Mouse (Mus musculus): ENCODE results near the gene Ndufa3. TPM values are rescaled to one million over a fixed set of nuclear protein-coding genes. Genes with fewer than 3 reads are reported as not detected.

Ndufa3 gene
- polyA plus RNA-seq, 1 experiment from 2014 or later, result 640 TPM

GRCm38 (mm10) chr7:3580029-3580428, 37.1 kb upstream of the Ndufa3 start:
- no peaks in the 10 kb centered on the region for H3K36me3 ChIP-seq (ENCODE audit: control insufficient read depth, insufficient read depth, low read length)
- H3K27ac ChIP-seq (ENCODE audit: low read depth), result no peak overlapping the region
- H3K9ac ChIP-seq (ENCODE audit: low read length), result no peak overlapping the region
- H3K27me3 ChIP-seq (replicated peaks; ENCODE audit: control insufficient read depth, insufficient read depth, low read length), result no peaks in the 10 kb centered on the region
- no peaks in the 10 kb centered on the region for H3K4me1 ChIP-seq (replicated peaks; ENCODE audit: control insufficient read depth, insufficient read depth, low read length)
- WGBS, result 53% methylated on average over 2 of the region's 2 CpGs
- DNase-seq (ENCODE audit: low spot score), result no peak
- H3K9me3 ChIP-seq (ENCODE audit: control insufficient read depth, low read length), result no peaks in the 10 kb centered on the region
- no peak overlapping the region for H3K4me3 ChIP-seq (ENCODE audit: low read depth, low read length)
- no peak overlapping the region for H3K4me2 ChIP-seq (ENCODE audit: low read length)
- ATAC-seq (replicated peaks; ENCODE audit: low FRiP score, low TSS enrichment, low read depth), result no peak

- Histone ChIP-seq H3K4me2 (ENCODE audit: low read length) (no peak overlapping the region), H3K27ac (ENCODE audit: low read depth) (no peak overlapping the region), H3K36me3 (ENCODE audit: control insufficient read depth, insufficient read depth, low read length) (no peaks in the 10 kb centered on the region), H3K9me3 (ENCODE audit: control insufficient read depth, low read length) (no peaks in the 10 kb centered on the region), H3K27me3 (replicated peaks; ENCODE audit: control insufficient read depth, insufficient read depth, low read length) (no peaks in the 10 kb centered on the region), H3K4me1 (replicated peaks; ENCODE audit: control insufficient read depth, insufficient read depth, low read length) (no peaks in the 10 kb centered on the region), H3K9ac (ENCODE audit: low read length) (no peak overlapping the region), H3K4me3 (ENCODE audit: low read depth, low read length) (no peak overlapping the region)
- DNase-seq (ENCODE audit: low spot score) (no peak), ATAC-seq (replicated peaks; ENCODE audit: low FRiP score, low TSS enrichment, low read depth) (no peak)
- WGBS, result 8% methylated on average over 6 of the region's 6 CpGs
Observed at GRCm38 (mm10) chr7:3585763-3586162, 31.4 kb upstream of the Ndufa3 start.

GRCm38 (mm10) chr7:3586255-3586654, 30.9 kb upstream of the Ndufa3 start:
- no peak overlapping the region for H3K4me2 ChIP-seq (ENCODE audit: low read length)
- H3K27ac ChIP-seq (ENCODE audit: low read depth), result no peak overlapping the region
- H3K4me1 ChIP-seq (replicated peaks; ENCODE audit: control insufficient read depth, insufficient read depth, low read length), result no peaks in the 10 kb centered on the region
- no peaks in the 10 kb centered on the region for H3K9me3 ChIP-seq (ENCODE audit: control insufficient read depth, low read length)
- no peak for DNase-seq (ENCODE audit: low spot score)
- H3K4me3 ChIP-seq (ENCODE audit: low read depth, low read length), result no peak overlapping the region
- ATAC-seq (replicated peaks; ENCODE audit: low FRiP score, low TSS enrichment, low read depth), result no peak
- H3K27me3 ChIP-seq (replicated peaks; ENCODE audit: control insufficient read depth, insufficient read depth, low read length), result no peaks in the 10 kb centered on the region
- WGBS, result 4% methylated on average over 5 of the region's 5 CpGs
- H3K36me3 ChIP-seq (ENCODE audit: control insufficient read depth, insufficient read depth, low read length), result no peaks in the 10 kb centered on the region
- H3K9ac ChIP-seq (ENCODE audit: low read length), result no peak overlapping the region

- WGBS, result 77% methylated on average over 1 of the region's 1 CpGs
- H3K9me3 ChIP-seq (ENCODE audit: control insufficient read depth, low read length), result no peaks in the 10 kb centered on the region
- no peaks in the 10 kb centered on the region for H3K36me3 ChIP-seq (ENCODE audit: control insufficient read depth, insufficient read depth, low read length)
- H3K27me3 ChIP-seq (replicated peaks; ENCODE audit: control insufficient read depth, insufficient read depth, low read length), result no peaks in the 10 kb centered on the region
- H3K4me1 ChIP-seq (replicated peaks; ENCODE audit: control insufficient read depth, insufficient read depth, low read length), result no peaks in the 10 kb centered on the region
- DNase-seq (ENCODE audit: low spot score) (no peak), ATAC-seq (replicated peaks; ENCODE audit: low FRiP score, low TSS enrichment, low read depth) (no peak)
- H3K27ac ChIP-seq (ENCODE audit: low read depth), result no peak overlapping the region
- H3K4me3 ChIP-seq (ENCODE audit: low read depth, low read length), result no peak overlapping the region
- no peak overlapping the region for H3K4me2 ChIP-seq (ENCODE audit: low read length)
- no peak overlapping the region for H3K9ac ChIP-seq (ENCODE audit: low read length)
Observed at GRCm38 (mm10) chr7:3587292-3587691, 29.9 kb upstream of the Ndufa3 start.

- Histone ChIP-seq H3K27me3 (replicated peaks; ENCODE audit: control insufficient read depth, insufficient read depth, low read length) (no peaks in the 10 kb centered on the region), H3K27ac (ENCODE audit: low read depth) (no peak overlapping the region), H3K4me1 (replicated peaks; ENCODE audit: control insufficient read depth, insufficient read depth, low read length) (no peaks in the 10 kb centered on the region), H3K9ac (ENCODE audit: low read length) (no peak overlapping the region), H3K36me3 (ENCODE audit: control insufficient read depth, insufficient read depth, low read length) (no peaks in the 10 kb centered on the region), H3K4me2 (ENCODE audit: low read length) (no peak overlapping the region), H3K9me3 (ENCODE audit: control insufficient read depth, low read length) (no peaks in the 10 kb centered on the region), H3K4me3 (ENCODE audit: low read depth, low read length) (no peak overlapping the region)
- WGBS, result 84% methylated on average over 3 of the region's 3 CpGs
- no peak for DNase-seq (ENCODE audit: low spot score)
- no peak for ATAC-seq (replicated peaks; ENCODE audit: low FRiP score, low TSS enrichment, low read depth)
Observed at GRCm38 (mm10) chr7:3590550-3590949, 26.6 kb upstream of the Ndufa3 start.

GRCm38 (mm10) chr7:3591534-3591933, 25.6 kb upstream of the Ndufa3 start:
- H3K27ac ChIP-seq (ENCODE audit: low read depth), result no peak overlapping the region
- WGBS, result 75% methylated on average over 1 of the region's 1 CpGs
- ATAC-seq (replicated peaks; ENCODE audit: low FRiP score, low TSS enrichment, low read depth), result no peak
- H3K36me3 ChIP-seq (ENCODE audit: control insufficient read depth, insufficient read depth, low read length), result no peaks in the 10 kb centered on the region
- no peak overlapping the region for H3K4me3 ChIP-seq (ENCODE audit: low read depth, low read length)
- H3K9me3 ChIP-seq (ENCODE audit: control insufficient read depth, low read length), result no peaks in the 10 kb centered on the region
- no peak for DNase-seq (ENCODE audit: low spot score)
- H3K4me2 ChIP-seq (ENCODE audit: low read length), result no peak overlapping the region
- no peak overlapping the region for H3K9ac ChIP-seq (ENCODE audit: low read length)
- H3K27me3 ChIP-seq (replicated peaks; ENCODE audit: control insufficient read depth, insufficient read depth, low read length), result no peaks in the 10 kb centered on the region
- H3K4me1 ChIP-seq (replicated peaks; ENCODE audit: control insufficient read depth, insufficient read depth, low read length), result no peaks in the 10 kb centered on the region

GRCm38 (mm10) chr7:3593855-3594254, 23.3 kb upstream of the Ndufa3 start:
- Histone ChIP-seq H3K9me3 (ENCODE audit: control insufficient read depth, low read length) (no peaks in the 10 kb centered on the region), H3K9ac (ENCODE audit: low read length) (no peak overlapping the region), H3K27ac (ENCODE audit: low read depth) (no peak overlapping the region), H3K36me3 (ENCODE audit: control insufficient read depth, insufficient read depth, low read length) (no peaks in the 10 kb centered on the region), H3K4me1 (replicated peaks; ENCODE audit: control insufficient read depth, insufficient read depth, low read length) (no peaks in the 10 kb centered on the region), H3K4me2 (ENCODE audit: low read length) (no peak overlapping the region), H3K27me3 (replicated peaks; ENCODE audit: control insufficient read depth, insufficient read depth, low read length) (no peaks in the 10 kb centered on the region), H3K4me3 (ENCODE audit: low read depth, low read length) (no peak overlapping the region)
- ATAC-seq (replicated peaks; ENCODE audit: low FRiP score, low TSS enrichment, low read depth) (no peak), DNase-seq (ENCODE audit: low spot score) (no peak)

- no peaks in the 10 kb centered on the region for H3K27me3 ChIP-seq (replicated peaks; ENCODE audit: control insufficient read depth, insufficient read depth, low read length)
- H3K9ac ChIP-seq (ENCODE audit: low read length), result no peak overlapping the region
- no peak overlapping the region for H3K27ac ChIP-seq (ENCODE audit: low read depth)
- no peaks in the 10 kb centered on the region for H3K36me3 ChIP-seq (ENCODE audit: control insufficient read depth, insufficient read depth, low read length)
- no peak for DNase-seq (ENCODE audit: low spot score)
- no peaks in the 10 kb centered on the region for H3K4me1 ChIP-seq (replicated peaks; ENCODE audit: control insufficient read depth, insufficient read depth, low read length)
- no peak overlapping the region for H3K4me2 ChIP-seq (ENCODE audit: low read length)
- 14% methylated on average over 5 of the region's 5 CpGs for WGBS
- no peak overlapping the region for H3K4me3 ChIP-seq (ENCODE audit: low read depth, low read length)
- ATAC-seq (replicated peaks; ENCODE audit: low FRiP score, low TSS enrichment, low read depth), result no peak
- no peaks in the 10 kb centered on the region for H3K9me3 ChIP-seq (ENCODE audit: control insufficient read depth, low read length)
Observed at GRCm38 (mm10) chr7:3594686-3595085, 22.5 kb upstream of the Ndufa3 start.

- Histone ChIP-seq H3K36me3 (ENCODE audit: control insufficient read depth, insufficient read depth, low read length) (no peaks in the 10 kb centered on the region), H3K9me3 (ENCODE audit: control insufficient read depth, low read length) (no peaks in the 10 kb centered on the region), H3K4me3 (ENCODE audit: low read depth, low read length) (no peak overlapping the region), H3K4me2 (ENCODE audit: low read length) (no peak overlapping the region), H3K27ac (ENCODE audit: low read depth) (no peak overlapping the region), H3K9ac (ENCODE audit: low read length) (no peak overlapping the region), H3K27me3 (replicated peaks; ENCODE audit: control insufficient read depth, insufficient read depth, low read length) (no peaks in the 10 kb centered on the region), H3K4me1 (replicated peaks; ENCODE audit: control insufficient read depth, insufficient read depth, low read length) (no peaks in the 10 kb centered on the region)
- WGBS, result 15% methylated on average over 9 of the region's 9 CpGs
- DNase-seq (ENCODE audit: low spot score) (no peak), ATAC-seq (replicated peaks; ENCODE audit: low FRiP score, low TSS enrichment, low read depth) (no peak)
Observed at GRCm38 (mm10) chr7:3595146-3595545, 22.0 kb upstream of the Ndufa3 start.

Data from intestine, embryonic 14.5 days (tissue).